Mouse (Mus musculus) lung, embryonic 14.5 days (tissue): ENCODE results near the gene Tarm1. TPM values are rescaled to one million over a fixed set of nuclear protein-coding genes. Genes with fewer than 3 reads are reported as not detected.
A peak's percentile ranks its signal among the peaks of the same experiment; 100 is the strongest.

Experiments
- ATAC-seq: fragments of 200-750 bp; cut with Nextera tagmentation; 2 replicates; pipeline ENCODE4 v1.8.0; 2017; ENCODE audit warnings: mild to moderate bottlenecking, moderate TSS enrichment, moderate library complexity; ENCODE audit not compliant: insufficient read depth
- DNase-seq: peaks from one replicate; pipeline ENCODE4 v3.0.0-alpha.2; 2015
- H3K27ac ChIP-seq: fragments of 300-500 bp; sonication (generic); 2 replicates; pipeline ENCODE4 v1.5.1; 2014; ENCODE audit warnings: low read depth, mild to moderate bottlenecking, moderate library complexity
- H3K27me3 ChIP-seq: fragments of 300-500 bp; sonication (generic); 2 replicates; pipeline ENCODE4 v1.6.1; 2014; ENCODE audit warnings: low read length, control low read depth; ENCODE audit not compliant: insufficient read depth
- H3K36me3 ChIP-seq: fragments of 300-500 bp; sonication (generic); 2 replicates; pipeline ENCODE4 v1.6.1; 2014; ENCODE audit warnings: control low read depth; ENCODE audit not compliant: insufficient read depth
- H3K4me1 ChIP-seq: fragments of 300-500 bp; sonication (generic); 2 replicates; pipeline ENCODE4 v1.6.1; 2014; ENCODE audit warnings: antibody characterized with exemption, control low read depth; ENCODE audit not compliant: insufficient read depth
- H3K4me2 ChIP-seq: fragments of 300-500 bp; sonication (generic); 2 replicates; pipeline ENCODE4 v1.6.1; 2014; ENCODE audit warnings: mild to moderate bottlenecking
- H3K4me3 ChIP-seq: fragments of 300-500 bp; sonication (generic); 2 replicates; pipeline ENCODE4 v1.5.1; 2014; ENCODE audit warnings: low read depth, low read length
- H3K9ac ChIP-seq: fragments of 300-500 bp; sonication (generic); 2 replicates; pipeline ENCODE4 v1.6.1; 2014
- H3K9me3 ChIP-seq: fragments of 300-500 bp; sonication (generic); 2 replicates; pipeline ENCODE4 v1.6.1; 2016; ENCODE audit warnings: low read depth, low read length, control low read depth
- CTCF ChIP-seq: IDR thresholded peaks from 2 replicates; pipeline ENCODE4 v1.5.1; 2016; ENCODE audit warnings: antibody characterized with exemption, low read depth
- WGBS: fragments of 180-500 bp; shearing (Covaris S2); extraction: QIAGEN DNeasy Blood & Tissue Kit; methylation state at CpG from one replicate; pipeline ENCODE4 v1.1.7; 2014; 5-methylcytosine and 5-hydroxymethylcytosine counted together
- polyA plus RNA-seq: library from polyadenylated mRNA; unstranded; fragments of >200 nt; fragmentation: Nextera tagmentation; extraction: Ambion mirVana; gene quantifications from 2 replicates; pipeline ENCODE4 v1.2.1, GENCODE M21; 2014

The Tarm1 gene
- polyA plus RNA-seq, 1 experiment from 2014 or later = not detected

DNA sequence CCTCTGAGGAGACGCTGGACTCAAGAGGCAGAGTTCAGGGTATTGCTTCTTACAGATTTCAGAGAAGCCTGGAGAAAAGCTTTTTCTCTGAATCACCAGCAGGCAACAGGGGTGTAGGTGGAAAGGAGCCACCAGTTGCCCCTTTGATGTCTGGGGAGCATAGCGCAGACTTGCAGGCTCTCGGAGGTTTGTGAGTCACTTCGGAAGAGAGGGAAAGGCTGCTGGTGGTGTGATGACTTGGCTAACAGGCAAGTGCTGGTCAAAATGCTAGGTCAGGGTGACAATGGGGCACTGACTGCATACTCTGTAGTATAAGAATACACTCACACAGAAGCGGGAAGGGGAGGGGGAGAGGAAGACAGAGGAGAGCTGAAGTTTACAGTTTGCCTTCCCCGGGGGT is 51.3 kb downstream of the Tarm1 start:
- Histone ChIP-seq H3K27ac (no peak overlapping the region), H3K9me3 (no peaks in the 10 kb centered on the region), H3K9ac (no peak overlapping the region), H3K36me3 (no peaks in the 10 kb centered on the region), H3K4me3 (no peak overlapping the region), H3K4me1 (no peaks in the 10 kb centered on the region), H3K4me2 (no peak overlapping the region), H3K27me3 (no peaks in the 10 kb centered on the region)
- ATAC-seq = no peak
- no peak for DNase-seq
- TF ChIP-seq CTCF = no peak
- WGBS = 18% methylated on average over 6 of the region's 6 CpGs

DNA sequence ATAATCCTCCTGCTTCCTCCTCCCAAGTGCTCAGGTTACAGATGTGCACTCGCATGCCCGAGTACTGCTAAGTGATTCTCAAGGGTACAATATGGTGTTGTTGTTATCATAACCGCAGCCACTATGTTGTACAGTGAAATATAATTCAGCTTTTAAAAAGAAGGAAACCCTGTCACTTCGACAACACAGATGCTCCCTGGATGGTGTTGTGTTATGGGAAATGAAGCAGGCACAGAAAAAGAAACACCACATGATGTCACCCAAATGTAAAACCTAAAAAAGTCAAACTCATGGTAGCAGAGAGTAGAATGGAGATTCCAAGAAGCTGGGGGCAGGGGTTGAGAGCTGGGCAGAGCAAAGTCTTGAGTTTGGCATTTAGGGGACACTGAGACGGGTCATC is 51.8 kb downstream of the Tarm1 start:
- TF ChIP-seq CTCF = no peak
- Histone ChIP-seq H3K36me3 (no peaks in the 10 kb centered on the region), H3K9ac (no peak overlapping the region), H3K27ac (no peak overlapping the region), H3K4me1 (no peaks in the 10 kb centered on the region), H3K9me3 (no peaks in the 10 kb centered on the region), H3K4me2 (no peak overlapping the region), H3K4me3 (no peak overlapping the region), H3K27me3 (no peaks in the 10 kb centered on the region)
- DNase-seq = no peak
- 46% methylated on average over 5 of the region's 5 CpGs for WGBS
- ATAC-seq = no peak

GRCm38 (mm10) chr7:3448737-3449454 is 53.5 kb downstream of the Tarm1 start:
- DNase-seq (peak; percentile 87), ATAC-seq (peak; percentile 76)
- no peak overlapping the region for H3K9ac ChIP-seq
- no peaks in the 10 kb centered on the region for H3K4me1 ChIP-seq
- H3K27me3 ChIP-seq = no peaks in the 10 kb centered on the region
- no peak overlapping the region for H3K4me3 ChIP-seq
- peak; percentile 87 for TF ChIP-seq CTCF
- no peak overlapping the region for H3K4me2 ChIP-seq
- no peaks in the 10 kb centered on the region for H3K36me3 ChIP-seq
- 20% methylated on average over 15 of the region's 15 CpGs for WGBS
- no peak overlapping the region for H3K27ac ChIP-seq
- H3K9me3 ChIP-seq = no peaks in the 10 kb centered on the region

GRCm38 (mm10) chr7:3447026-3447425 is 55.4 kb downstream of the Tarm1 start:
- H3K4me1 ChIP-seq = no peaks in the 10 kb centered on the region
- 77% methylated on average over 4 of the region's 4 CpGs for WGBS
- DNase-seq (no peak), ATAC-seq (no peak)
- TF ChIP-seq CTCF = no peak
- H3K4me3 ChIP-seq = no peak overlapping the region
- H3K9ac ChIP-seq = no peak overlapping the region
- H3K27ac ChIP-seq = no peak overlapping the region
- H3K4me2 ChIP-seq = no peak overlapping the region
- H3K36me3 ChIP-seq = no peaks in the 10 kb centered on the region
- no peaks in the 10 kb centered on the region for H3K9me3 ChIP-seq
- no peaks in the 10 kb centered on the region for H3K27me3 ChIP-seq

GRCm38 (mm10) chr7:3446584-3446983 is 55.8 kb downstream of the Tarm1 start:
- Histone ChIP-seq H3K27ac (no peak overlapping the region), H3K4me3 (no peak overlapping the region), H3K27me3 (no peaks in the 10 kb centered on the region), H3K9me3 (no peaks in the 10 kb centered on the region), H3K9ac (no peak overlapping the region), H3K4me2 (no peak overlapping the region), H3K4me1 (no peaks in the 10 kb centered on the region), H3K36me3 (no peaks in the 10 kb centered on the region)
- WGBS = 34% methylated on average over 3 of the region's 3 CpGs
- ATAC-seq (no peak), DNase-seq (no peak)
- TF ChIP-seq CTCF = no peak

DNA sequence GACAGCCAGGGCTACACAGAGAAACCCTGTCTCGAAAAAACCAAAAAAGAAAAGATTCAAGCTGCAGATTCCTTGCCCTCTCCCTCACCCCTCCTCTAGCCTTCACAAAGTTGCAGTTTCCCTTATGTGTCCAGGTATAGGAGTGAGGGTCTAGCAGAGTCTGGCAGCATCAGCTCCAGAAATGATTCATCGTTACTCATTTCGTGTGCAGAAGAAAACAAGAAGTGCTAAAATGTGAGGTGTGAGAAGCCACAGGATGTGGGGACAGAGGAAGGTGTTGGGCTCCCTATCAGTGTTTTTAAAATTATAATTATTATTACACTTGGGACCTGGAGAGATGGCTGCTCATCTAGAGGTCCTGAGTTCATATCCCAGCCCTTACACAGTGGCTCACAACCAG is 57.7 kb downstream of the Tarm1 start:
- H3K27me3 ChIP-seq = no peaks in the 10 kb centered on the region
- H3K4me3 ChIP-seq = no peak overlapping the region
- 62% methylated on average over 3 of the region's 3 CpGs for WGBS
- no peak for DNase-seq
- H3K27ac ChIP-seq = no peak overlapping the region
- no peaks in the 10 kb centered on the region for H3K4me1 ChIP-seq
- no peaks in the 10 kb centered on the region for H3K9me3 ChIP-seq
- no peak for TF ChIP-seq CTCF
- ATAC-seq = no peak
- H3K36me3 ChIP-seq = no peaks in the 10 kb centered on the region
- no peak overlapping the region for H3K9ac ChIP-seq
- H3K4me2 ChIP-seq = no peak overlapping the region

DNA sequence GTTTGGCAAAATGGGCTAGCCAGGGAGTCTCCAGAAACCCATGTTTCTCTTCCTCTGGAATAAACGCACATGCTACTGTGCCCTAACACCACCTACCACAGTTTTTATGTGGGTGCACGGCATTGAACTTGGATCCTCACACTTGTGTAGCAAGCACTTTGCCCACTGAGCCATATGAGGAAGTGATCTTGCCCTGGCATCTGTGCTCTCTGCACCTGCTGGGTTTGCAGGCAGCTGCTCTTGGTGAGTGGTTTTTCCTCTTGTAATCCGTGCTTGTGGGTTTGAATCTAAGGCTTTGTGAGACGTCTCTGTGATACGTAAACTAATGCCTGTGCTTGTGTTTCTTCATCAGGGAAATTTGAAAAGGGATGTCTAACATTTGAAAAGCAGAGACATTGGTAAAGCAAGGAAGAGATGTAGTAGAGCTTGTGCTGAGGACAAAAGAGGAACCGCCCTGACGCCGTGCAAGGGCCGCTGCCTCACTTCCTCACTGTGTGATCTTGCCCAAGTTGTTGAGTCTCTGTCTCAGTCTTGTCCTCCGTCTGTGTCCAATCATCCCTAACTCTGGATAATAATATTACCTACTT is 59.9 kb downstream of the Tarm1 start:
- H3K36me3 ChIP-seq = no peaks in the 10 kb centered on the region
- no peak for ATAC-seq

More for the DNA sequence above, 59.9 kb downstream of the Tarm1 start:
- no peaks in the 10 kb centered on the region for H3K27me3 ChIP-seq
- H3K4me2 ChIP-seq = no peak overlapping the region
- H3K4me1 ChIP-seq = no peaks in the 10 kb centered on the region
- H3K9ac ChIP-seq = no peak overlapping the region
- no peak overlapping the region for H3K27ac ChIP-seq
- no peak for DNase-seq
- no peak for TF ChIP-seq CTCF
- no peak overlapping the region for H3K4me3 ChIP-seq
- WGBS = 84% methylated on average over 10 of the region's 10 CpGs
- no peaks in the 10 kb centered on the region for H3K9me3 ChIP-seq
